Mouse (Mus musculus): ENCODE results near the gene Myzap. TPM values are rescaled to one million over a fixed set of nuclear protein-coding genes. Genes with fewer than 3 reads are reported as not detected.
"Not testable (repeated sequence)": the region's sequence is repeated elsewhere in the genome, so short reads cannot be mapped to it uniquely, and the experiment has no call there.

The Myzap gene
- total RNA-seq, 2 experiments from 2014 or later, result 1.0 to 1.1 TPM

- peak; percentile 88 to 94 for DNase-seq (ENCODE audit: low spot score in 2 of 2)
Measured at GRCm38 (mm10) chr9:71485475-71486094, 106.6 kb downstream of the Myzap start, which contains the start of gene Polr2m. Polr2m (minus strand) TSS chr9:71485935.

- DNase-seq (ENCODE audit: low spot score in 2 of 2), result no peak
Measured at GRCm38 (mm10) chr9:71484871-71485474, 107.2 kb downstream of the Myzap start.

- not testable (repeated sequence) for DNase-seq (ENCODE audit: low spot score in 2 of 2)
Measured at GRCm38 (mm10) chr9:71483872-71484271, 108.3 kb downstream of the Myzap start.

- DNase-seq (ENCODE audit: low spot score in 2 of 2), result no peak
Measured at GRCm38 (mm10) chr9:71480305-71480704, 111.9 kb downstream of the Myzap start.

GRCm38 (mm10) chr9:71479413-71479812 is 112.7 kb downstream of the Myzap start:
- DNase-seq (ENCODE audit: low spot score in 2 of 2), result no peak

DNA sequence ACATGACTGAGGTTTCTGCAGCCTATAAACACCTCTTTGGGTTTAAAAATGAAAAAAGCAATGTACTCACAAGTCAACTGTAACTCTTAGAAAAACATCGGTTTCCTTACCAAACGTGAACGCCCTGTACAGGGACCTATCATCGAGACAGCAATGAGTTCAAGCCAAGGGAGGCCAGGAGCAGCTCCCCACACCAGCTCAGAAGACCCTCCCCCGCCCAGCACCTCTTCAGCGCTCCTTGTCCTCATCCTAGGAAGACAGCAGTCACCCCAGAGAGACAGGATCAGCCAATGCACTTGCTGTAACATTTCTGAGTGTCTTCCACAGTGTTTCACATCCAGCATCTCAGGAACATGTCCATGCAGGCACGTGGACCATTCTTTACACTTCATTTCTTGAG is 113.6 kb downstream of the Myzap start:
- DNase-seq (ENCODE audit: low spot score in 2 of 2), result no peak

GRCm38 (mm10) chr9:71476601-71477000 is 115.6 kb downstream of the Myzap start:
- no peak for DNase-seq (ENCODE audit: low spot score in 2 of 2)

- DNase-seq (ENCODE audit: low spot score in 2 of 2), result no peak
Measured at GRCm38 (mm10) chr9:71475536-71475935, 116.6 kb downstream of the Myzap start.

- DNase-seq (ENCODE audit: low spot score in 2 of 2), result no peak
Measured at GRCm38 (mm10) chr9:71467434-71467833, 124.7 kb downstream of the Myzap start.

- peak; percentile 6 to 48 for DNase-seq (ENCODE audit: low spot score in 2 of 2)
Measured at GRCm38 (mm10) chr9:71466111-71466510, 126.0 kb downstream of the Myzap start.

DNA sequence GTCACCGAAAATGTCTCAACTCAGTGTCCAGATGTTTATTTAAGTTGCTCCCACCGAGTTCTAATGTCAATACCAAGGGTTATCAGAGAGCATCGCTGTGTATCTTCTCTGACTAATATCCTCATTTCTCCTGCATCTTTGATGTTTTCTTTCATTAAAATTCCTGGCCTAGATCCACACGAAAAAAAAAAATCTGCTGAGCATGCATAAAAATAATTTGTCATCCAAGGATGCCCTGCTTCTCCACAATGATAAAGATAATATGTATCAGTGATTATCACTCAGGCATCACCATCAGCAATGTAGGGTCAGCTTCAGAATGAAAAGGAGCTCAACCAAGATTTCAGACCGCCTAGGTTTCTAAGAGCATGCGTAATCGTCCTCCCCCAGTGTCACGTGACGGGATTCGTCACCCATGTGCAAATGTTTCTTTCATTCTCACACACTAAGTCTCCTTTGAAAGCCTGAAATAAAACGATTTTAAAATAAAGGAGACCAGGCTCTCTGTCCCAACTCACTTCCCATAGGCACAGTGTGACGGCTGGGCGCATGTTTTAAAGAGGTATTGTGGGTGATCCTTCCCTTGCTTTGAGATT is 129.0 kb downstream of the Myzap start:
- DNase-seq (ENCODE audit: low spot score in 2 of 2), result no peak

GRCm38 (mm10) chr9:71456738-71457137 is 135.4 kb downstream of the Myzap start:
- DNase-seq (ENCODE audit: low spot score in 2 of 2), result no peak

Other genes with a start within 250 kb of the Myzap start
- 100 to 1,000 TPM; 152 to 155 TPM for gene Polr2m, start 106.4 kb downstream of the Myzap start, total RNA-seq (2021)
- 10 to 100 TPM; 10.2 to 14.8 TPM for gene Cgnl1, start 179.2 kb upstream of the Myzap start, total RNA-seq (2021)